Comparison of ENCODE assay signal across 9 mouse cellular contexts in the genomic region with DNA sequence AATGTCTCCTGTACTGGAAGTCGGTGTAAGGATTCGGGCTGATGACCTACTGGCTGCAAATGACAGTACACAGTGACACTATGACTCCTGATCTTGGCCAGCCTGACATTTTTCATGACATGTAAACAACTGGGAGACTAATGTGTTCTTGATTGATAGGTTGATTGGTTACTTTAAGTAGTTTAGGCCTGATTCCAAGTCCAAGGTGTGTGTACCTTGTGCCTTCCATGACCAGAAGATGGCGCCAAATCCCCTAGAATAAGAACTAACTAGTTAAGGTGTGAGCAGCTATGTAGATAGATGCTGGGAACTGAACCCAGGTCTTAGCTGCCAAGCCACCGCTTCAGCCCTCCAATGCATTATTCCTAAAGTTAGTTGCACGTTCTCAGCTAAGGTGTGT. TPM values are rescaled to one million over a fixed set of nuclear protein-coding genes. Genes with fewer than 3 reads are reported as not detected.
DNase-seq lines count a peak whose midpoint lies in the region; ATAC-seq and TF ChIP-seq lines count a peak whose summit lies in the region.
"Had no signal": no experiment of that assay in that cellular context is flagged by ENCODE, and none has a peak within 500 bp of the region (broad histone marks: within the 10 kb centered on the region; RNA-seq: fewer than 3 reads in every experiment).

No protein-coding gene starts in this region.

- no peak for ATAC-seq in midbrain, embryonic 11.5 days (ENCODE audit: low FRiP score)
- ATAC-seq in midbrain, embryonic 16.5 days: no peak
- ATAC-seq in kidney, embryonic 15.5 days (replicated peaks; ENCODE audit: low FRiP score): no peak
- no peak for ATAC-seq in midbrain, postnatal 0 days (ENCODE audit: low FRiP score)

- DNase-seq in adrenal gland, adult 2 months: peak; percentile 44
- DNase-seq in adrenal gland, adult 8-10 months: no peak
- peak; percentile 83 for DNase-seq in midbrain, embryonic 11.5 days (ENCODE audit: low spot score, missing footprints)
- DNase-seq in cerebellum, postnatal 10 days: peak; percentile 67 to 79
- DNase-seq in midbrain, postnatal 0 days (ENCODE audit: low spot score): peak; percentile 44
- DNase-seq in thymus, postnatal 25 days: peak; percentile 61

- no peaks in the 10 kb centered on the region for H3K9me3 ChIP-seq in midbrain, embryonic 11.5 days (ENCODE audit: control insufficient read depth, low read length)
- no peaks in the 10 kb centered on the region for H3K9me3 ChIP-seq in midbrain, embryonic 16.5 days (replicated peaks; ENCODE audit: control insufficient read depth, low read length, poor library complexity, severe bottlenecking)
- H3K9me3 ChIP-seq in kidney, embryonic 15.5 days (replicated peaks): no peaks in the 10 kb centered on the region
- no peaks in the 10 kb centered on the region for H3K9me3 ChIP-seq in midbrain, postnatal 0 days (ENCODE audit: low read length)

- TF ChIP-seq CTCF in midbrain, postnatal 0 days (IDR thresholded peaks at IDR 0.05): peak; percentile 60

- no peaks in the 10 kb centered on the region for H3K36me3 ChIP-seq in midbrain, embryonic 11.5 days (ENCODE audit: control insufficient read depth, insufficient read depth, low read length)
- H3K36me3 ChIP-seq in midbrain, embryonic 16.5 days (ENCODE audit: control insufficient read depth, insufficient read depth, low read length): no peaks in the 10 kb centered on the region; the same call in 1 of the 2 replicates
- peaks cover 10% of the 10 kb centered on the region for H3K36me3 ChIP-seq in kidney, embryonic 15.5 days
- peaks cover 4% of the 10 kb centered on the region; the same call in 1 of the 2 replicates for H3K36me3 ChIP-seq in midbrain, postnatal 0 days (ENCODE audit: insufficient read depth, low read length)

- no peak overlapping the region for H3K27ac ChIP-seq in midbrain, embryonic 11.5 days (ENCODE audit: low read depth, low read length)
- no peak overlapping the region for H3K27ac ChIP-seq in midbrain, embryonic 16.5 days (ENCODE audit: low read length)
- peak overlapping the region; percentile 3; the same call in 1 of the 2 replicates for H3K27ac ChIP-seq in kidney, embryonic 15.5 days
- no peak overlapping the region for H3K27ac ChIP-seq in midbrain, postnatal 0 days (ENCODE audit: low read depth, low read length)

- no peaks in the 10 kb centered on the region for H3K27me3 ChIP-seq in midbrain, embryonic 11.5 days (ENCODE audit: control insufficient read depth, insufficient read depth, low read length)
- H3K27me3 ChIP-seq in midbrain, embryonic 16.5 days (ENCODE audit: control insufficient read depth, insufficient read depth, low read depth, low read length): no peaks in the 10 kb centered on the region
- H3K27me3 ChIP-seq in kidney, embryonic 15.5 days: no peaks in the 10 kb centered on the region
- H3K27me3 ChIP-seq in midbrain, postnatal 0 days (ENCODE audit: insufficient read depth, low read length): no peaks in the 10 kb centered on the region

- H3K4me2 ChIP-seq in midbrain, embryonic 11.5 days: no peak overlapping the region
- H3K4me2 ChIP-seq in midbrain, embryonic 16.5 days (ENCODE audit: low read length): no peak overlapping the region
- no peak overlapping the region for H3K4me2 ChIP-seq in kidney, embryonic 15.5 days
- H3K4me2 ChIP-seq in midbrain, postnatal 0 days (ENCODE audit: low read depth, low read length, poor library complexity, severe bottlenecking): no peak overlapping the region

- H3K4me3 ChIP-seq in midbrain, embryonic 11.5 days (ENCODE audit: low read depth, low read length): no peak overlapping the region
- no peak overlapping the region for H3K4me3 ChIP-seq in midbrain, embryonic 16.5 days (ENCODE audit: low read depth, low read length)
- H3K4me3 ChIP-seq in kidney, embryonic 15.5 days (replicated peaks): no peak overlapping the region
- no peak overlapping the region for H3K4me3 ChIP-seq in midbrain, postnatal 0 days (ENCODE audit: low read depth, low read length)

- peaks cover 4% of the 10 kb centered on the region; the same call in 1 of the 2 replicates for H3K4me1 ChIP-seq in midbrain, embryonic 11.5 days (ENCODE audit: control insufficient read depth, insufficient read depth, low read length)
- peaks cover 6% of the 10 kb centered on the region for H3K4me1 ChIP-seq in midbrain, embryonic 16.5 days (ENCODE audit: control insufficient read depth, insufficient read depth, low read length)
- peaks cover 18% of the 10 kb centered on the region for H3K4me1 ChIP-seq in kidney, embryonic 15.5 days
- no peaks in the 10 kb centered on the region for H3K4me1 ChIP-seq in midbrain, postnatal 0 days (ENCODE audit: insufficient read depth, low read length)

- H3K9ac ChIP-seq in midbrain, embryonic 11.5 days (ENCODE audit: low read length): no peak overlapping the region
- no peak overlapping the region for H3K9ac ChIP-seq in midbrain, embryonic 16.5 days (ENCODE audit: low read depth, low read length)
- no peak overlapping the region for H3K9ac ChIP-seq in kidney, embryonic 15.5 days
- no peak overlapping the region for H3K9ac ChIP-seq in midbrain, postnatal 0 days (replicated peaks; ENCODE audit: low read length, poor library complexity, severe bottlenecking)

- WGBS in midbrain, embryonic 11.5 days: 67% methylated on average over 5 of the region's 5 CpGs
- WGBS in midbrain, embryonic 16.5 days: 62% methylated on average over 5 of the region's 5 CpGs
- WGBS in kidney, embryonic 15.5 days: 66% methylated on average over 5 of the region's 5 CpGs
- WGBS in midbrain, postnatal 0 days: 73% methylated on average over 5 of the region's 5 CpGs

RNA-seq across cellular contexts. Expression of gene 1700125H20Rik, which starts 13.9 kb away (rescaled TPM):
- total RNA-seq in adrenal gland, adult 2 months (2021): 1 to 10 TPM in 1 of 2 experiments, not detected in 1; 2.4 TPM
- not detected in 2 replicates for polyA plus RNA-seq in adrenal gland, adult 2 months (2012; rRNA removed)
- total RNA-seq in adrenal gland, adult 8-10 months (2022): 1 to 10 TPM in 2 of 4 experiments, under 1 TPM in 1, not detected in 1; 0.32 to 3.8 (median 2.4) TPM
- polyA plus RNA-seq in midbrain, embryonic 11.5 days (2014; fragmentation: Nextera tagmentation; extraction: Ambion mirVana): 0.25 and 0.27 TPM in 2 replicates
- polyA plus RNA-seq in midbrain, embryonic 16.5 days (2015; fragmentation: Nextera tagmentation; extraction: Ambion mirVana): 0.44 and 0.48 TPM in 2 replicates
- polyA plus RNA-seq in kidney, embryonic 15.5 days (2015; fragmentation: Nextera tagmentation; extraction: Ambion mirVana): 0.32 and 0.42 TPM in 2 replicates
- not detected in 2 replicates for total RNA-seq in midbrain, postnatal 0 days (2014; rRNA removed)
- 2.1 and 2.8 TPM in 2 replicates for polyA plus RNA-seq in midbrain, postnatal 0 days (2015; fragmentation: Nextera tagmentation; extraction: Ambion mirVana)
- total RNA-seq: layer of hippocampus, adult 18-20 months had no signal

RNA-seq across cellular contexts. Expression of gene Usp32, which starts 44.1 kb away (rescaled TPM):
- total RNA-seq in adrenal gland, adult 2 months (2021): 10 to 100 TPM; 39.9 to 51.6 TPM
- 1.3 and 1.7 TPM in 2 replicates for polyA plus RNA-seq in adrenal gland, adult 2 months (2012; rRNA removed)
- 10 to 100 TPM; 43.6 to 53.1 (median 51.9) TPM for total RNA-seq in adrenal gland, adult 8-10 months (2022)
- 7.0 and 8.1 TPM in 2 replicates for polyA plus RNA-seq in midbrain, embryonic 11.5 days (2014; fragmentation: Nextera tagmentation; extraction: Ambion mirVana)
- 12.3 and 13.4 TPM in 2 replicates for polyA plus RNA-seq in midbrain, embryonic 16.5 days (2015; fragmentation: Nextera tagmentation; extraction: Ambion mirVana)
- 3.6 and 5.9 TPM in 2 replicates for polyA plus RNA-seq in kidney, embryonic 15.5 days (2015; fragmentation: Nextera tagmentation; extraction: Ambion mirVana)
- 57.3 and 61.7 TPM in 2 replicates for total RNA-seq in midbrain, postnatal 0 days (2014; rRNA removed)
- polyA plus RNA-seq in midbrain, postnatal 0 days (2015; fragmentation: Nextera tagmentation; extraction: Ambion mirVana): 9.5 and 12.0 TPM in 2 replicates

RNA-seq across cellular contexts. Expression of gene Appbp2, which starts 50.8 kb away (rescaled TPM):
- 10 to 100 TPM; 34.8 to 41.6 TPM for total RNA-seq in adrenal gland, adult 2 months (2021)
- 17.6 and 20.3 TPM in 2 replicates for polyA plus RNA-seq in adrenal gland, adult 2 months (2012; rRNA removed)
- 10 to 100 TPM; 40.1 to 49.0 (median 44.8) TPM for total RNA-seq in adrenal gland, adult 8-10 months (2022)
- 63.5 and 69.3 TPM in 2 replicates for polyA plus RNA-seq in midbrain, embryonic 11.5 days (2014; fragmentation: Nextera tagmentation; extraction: Ambion mirVana)
- polyA plus RNA-seq in midbrain, embryonic 16.5 days (2015; fragmentation: Nextera tagmentation; extraction: Ambion mirVana): 44.5 and 46.7 TPM in 2 replicates
- 45.4 and 46.7 TPM in 2 replicates for polyA plus RNA-seq in kidney, embryonic 15.5 days (2015; fragmentation: Nextera tagmentation; extraction: Ambion mirVana)
- total RNA-seq in midbrain, postnatal 0 days (2014; rRNA removed): 61.0 and 70.6 TPM in 2 replicates
- 43.2 and 44.1 TPM in 2 replicates for polyA plus RNA-seq in midbrain, postnatal 0 days (2015; fragmentation: Nextera tagmentation; extraction: Ambion mirVana)
